Mouse (Mus musculus): ENCODE data around the gene Capn10.

DNA sequence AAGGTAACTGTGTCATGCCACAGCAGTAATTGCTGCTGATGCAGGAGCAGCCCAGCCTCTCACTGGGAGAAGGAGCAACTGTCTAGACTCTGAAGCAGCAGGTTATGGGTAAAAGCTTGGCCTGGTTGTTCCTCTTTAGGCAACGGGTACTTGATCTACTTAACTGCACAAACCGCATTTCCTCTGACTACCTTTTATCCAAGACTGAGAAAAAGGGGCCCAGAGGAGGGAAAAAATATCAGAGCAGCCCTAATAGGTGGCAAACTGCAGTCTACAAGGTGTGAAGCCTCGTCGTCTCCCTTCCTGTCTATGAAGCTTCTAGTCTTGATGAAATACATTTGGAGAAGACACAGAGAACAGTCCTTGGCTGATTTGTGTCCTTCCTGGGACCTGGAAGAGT is 565 bp upstream of the Capn10 start:
- TF ChIP-seq SIN3A (IDR thresholded peaks at IDR 0.05; ENCODE audit: low read length): no peak
- no peak for TF ChIP-seq POLR2A (IDR thresholded peaks at IDR 0.05; ENCODE audit: low read depth, low read length)
- no peak for TF ChIP-seq CTCF (conservative IDR thresholded peaks at IDR 0.05 in 1 of 2, IDR thresholded peaks at IDR 0.05 in 1 of 2; ENCODE audit: low read depth in 2 of 2, low read length in 2 of 2)
- TF ChIP-seq NELFE (IDR thresholded peaks at IDR 0.05; ENCODE audit: low read depth, low read length): no peak
- TF ChIP-seq POLR2AphosphoS2 (IDR thresholded peaks at IDR 0.05; ENCODE audit: low read depth, low read length): no peak
- no peak for TF ChIP-seq EP300 (IDR thresholded peaks at IDR 0.05; ENCODE audit: low read length)
- TF ChIP-seq HCFC1 (IDR thresholded peaks at IDR 0.05; ENCODE audit: low read depth, low read length): no peak

Data from CH12.LX (cell line).